Mouse (Mus musculus): ENCODE measurements around the gene Arf6. TPM values are rescaled to one million over a fixed set of nuclear protein-coding genes. Genes with fewer than 3 reads are reported as not detected.

Arf6 gene
- 67.3 and 67.6 TPM in 2 replicates for polyA plus RNA-seq (2012; rRNA removed)

GRCm38 (mm10) chr12:69371854-69372671 is at the start of gene Arf6, which contains the start of gene Gm9887:
Gene Arf6, plus strand, starts transcription at chr12:69372150.
Gene Gm9887, minus strand, starts transcription at chr12:69372458.
- TF ChIP-seq CTCF (IDR thresholded peaks at IDR 0.05; ENCODE audit: borderline replicate concordance, insufficient read depth, low read depth, low read length) (no peak), POLR2A (IDR thresholded peaks at IDR 0.05; ENCODE audit: borderline replicate concordance, insufficient read depth, low read length) (peak; percentile 53; the same call in 1 of the 2 replicates)
- Histone ChIP-seq H3K27ac (ENCODE audit: insufficient read depth, low read length) (peak within 1 kb of the TSS; percentile 81), H3K4me1 (ENCODE audit: control insufficient read depth, insufficient read depth, low read length) (no peaks in the 10 kb centered on the region; the same call in 1 of the 2 replicates), H3K27me3 (ENCODE audit: control insufficient read depth, insufficient read depth, low read length) (no peaks in the 10 kb centered on the region), H3K4me3 (replicated peaks; ENCODE audit: insufficient read depth, low read depth, low read length) (peak within 1 kb of the TSS; percentile 83)
- WGBS, result under 1% methylated on average over 121 of the region's 121 CpGs
- DNase-seq, result peak; percentile 98 to 99

GRCm38 (mm10) chr12:69331187-69331586 is 40.8 kb upstream of the Arf6 start:
- WGBS, result 94% methylated on average over 3 of the region's 3 CpGs
- Histone ChIP-seq H3K27ac (ENCODE audit: insufficient read depth, low read length) (no peak overlapping the region), H3K4me3 (replicated peaks; ENCODE audit: insufficient read depth, low read depth, low read length) (no peak overlapping the region), H3K27me3 (ENCODE audit: control insufficient read depth, insufficient read depth, low read length) (no peaks in the 10 kb centered on the region), H3K4me1 (ENCODE audit: control insufficient read depth, insufficient read depth, low read length) (no peaks in the 10 kb centered on the region)
- TF ChIP-seq CTCF (IDR thresholded peaks at IDR 0.05; ENCODE audit: borderline replicate concordance, insufficient read depth, low read depth, low read length) (no peak), POLR2A (IDR thresholded peaks at IDR 0.05; ENCODE audit: borderline replicate concordance, insufficient read depth, low read length) (no peak)
- no peak for DNase-seq

GRCm38 (mm10) chr12:69332147-69332546 is 39.8 kb upstream of the Arf6 start:
- WGBS, result 92% methylated on average over 1 of the region's 1 CpGs
- Histone ChIP-seq H3K27me3 (ENCODE audit: control insufficient read depth, insufficient read depth, low read length) (no peaks in the 10 kb centered on the region), H3K4me1 (ENCODE audit: control insufficient read depth, insufficient read depth, low read length) (no peaks in the 10 kb centered on the region), H3K27ac (ENCODE audit: insufficient read depth, low read length) (no peak overlapping the region), H3K4me3 (replicated peaks; ENCODE audit: insufficient read depth, low read depth, low read length) (no peak overlapping the region)
- no peak for DNase-seq
- TF ChIP-seq CTCF (IDR thresholded peaks at IDR 0.05; ENCODE audit: borderline replicate concordance, insufficient read depth, low read depth, low read length) (no peak), POLR2A (IDR thresholded peaks at IDR 0.05; ENCODE audit: borderline replicate concordance, insufficient read depth, low read length) (no peak)

GRCm38 (mm10) chr12:69333547-69333946 is 38.4 kb upstream of the Arf6 start:
- no peaks in the 10 kb centered on the region for H3K27me3 ChIP-seq (ENCODE audit: control insufficient read depth, insufficient read depth, low read length)
- no peak overlapping the region for H3K27ac ChIP-seq (ENCODE audit: insufficient read depth, low read length)
- no peak overlapping the region for H3K4me3 ChIP-seq (replicated peaks; ENCODE audit: insufficient read depth, low read depth, low read length)
- no peaks in the 10 kb centered on the region for H3K4me1 ChIP-seq (ENCODE audit: control insufficient read depth, insufficient read depth, low read length)
- no peak for DNase-seq
- TF ChIP-seq CTCF (IDR thresholded peaks at IDR 0.05; ENCODE audit: borderline replicate concordance, insufficient read depth, low read depth, low read length) (no peak; the same call in 1 of the 2 replicates), POLR2A (IDR thresholded peaks at IDR 0.05; ENCODE audit: borderline replicate concordance, insufficient read depth, low read length) (no peak)
- 87% methylated on average over 2 of the region's 2 CpGs for WGBS

GRCm38 (mm10) chr12:69349928-69350327 is 22.0 kb upstream of the Arf6 start:
- H3K27me3 ChIP-seq (ENCODE audit: control insufficient read depth, insufficient read depth, low read length), result no peaks in the 10 kb centered on the region
- H3K4me3 ChIP-seq (replicated peaks; ENCODE audit: insufficient read depth, low read depth, low read length), result no peak overlapping the region
- TF ChIP-seq CTCF (IDR thresholded peaks at IDR 0.05; ENCODE audit: borderline replicate concordance, insufficient read depth, low read depth, low read length) (no peak), POLR2A (IDR thresholded peaks at IDR 0.05; ENCODE audit: borderline replicate concordance, insufficient read depth, low read length) (no peak)
- no peak overlapping the region for H3K27ac ChIP-seq (ENCODE audit: insufficient read depth, low read length)
- 88% methylated on average over 2 of the region's 2 CpGs for WGBS
- H3K4me1 ChIP-seq (ENCODE audit: control insufficient read depth, insufficient read depth, low read length), result no peaks in the 10 kb centered on the region
- DNase-seq, result no peak

GRCm38 (mm10) chr12:69351685-69352084 is 20.3 kb upstream of the Arf6 start:
- 96% methylated on average over 1 of the region's 1 CpGs for WGBS
- no peak overlapping the region for H3K27ac ChIP-seq (ENCODE audit: insufficient read depth, low read length)

GRCm38 (mm10) chr12:69356546-69357299 is 15.2 kb upstream of the Arf6 start, which contains the start of gene Nemf:
Gene Nemf, minus strand, starts transcription at chr12:69357165.
- TF ChIP-seq POLR2A (IDR thresholded peaks at IDR 0.05; ENCODE audit: borderline replicate concordance, insufficient read depth, low read length), result peak; percentile 95
- no peak for TF ChIP-seq CTCF (IDR thresholded peaks at IDR 0.05; ENCODE audit: borderline replicate concordance, insufficient read depth, low read depth, low read length)
- no peaks in the 10 kb centered on the region; the same call in 1 of the 2 replicates for H3K4me1 ChIP-seq (ENCODE audit: control insufficient read depth, insufficient read depth, low read length)
- H3K27ac ChIP-seq (ENCODE audit: insufficient read depth, low read length), result peak within 1 kb of the TSS; percentile 23; the same call in 1 of the 2 replicates
- peak; percentile 92 for DNase-seq
- H3K4me3 ChIP-seq (replicated peaks; ENCODE audit: insufficient read depth, low read depth, low read length), result peak within 1 kb of the TSS; percentile 64
- no peaks in the 10 kb centered on the region for H3K27me3 ChIP-seq (ENCODE audit: control insufficient read depth, insufficient read depth, low read length)
- under 1% methylated on average over 49 of the region's 50 CpGs for WGBS

More at GRCm38 (mm10) chr12:69351685-69352084, 20.3 kb upstream of the Arf6 start:
- no peaks in the 10 kb centered on the region for H3K27me3 ChIP-seq (ENCODE audit: control insufficient read depth, insufficient read depth, low read length)
- TF ChIP-seq POLR2A (IDR thresholded peaks at IDR 0.05; ENCODE audit: borderline replicate concordance, insufficient read depth, low read length) (no peak), CTCF (IDR thresholded peaks at IDR 0.05; ENCODE audit: borderline replicate concordance, insufficient read depth, low read depth, low read length) (no peak)
- H3K4me1 ChIP-seq (ENCODE audit: control insufficient read depth, insufficient read depth, low read length), result no peaks in the 10 kb centered on the region; the same call in 1 of the 2 replicates
- H3K4me3 ChIP-seq (replicated peaks; ENCODE audit: insufficient read depth, low read depth, low read length), result no peak overlapping the region
- DNase-seq, result no peak

Measured in cerebellum, adult 2 months (tissue).